Mouse (Mus musculus) CH12.LX (cell line): ENCODE data around the gene Scnn1g. TPM values are rescaled to one million over a fixed set of nuclear protein-coding genes. Genes with fewer than 3 reads are reported as not detected.

Experiments
- DNase-seq: peaks from one replicate; pipeline ENCODE4 v3.0.0-alpha.2; 2013; ENCODE audit errors: extremely low read depth
- H3K27ac ChIP-seq: 2 replicates; pipeline ENCODE4 v1.5.1; 2012; ENCODE audit warnings: low read depth, mild to moderate bottlenecking, control low read depth, moderate library complexity; ENCODE audit not compliant: insufficient read depth
- H3K27me3 ChIP-seq: replicated peaks from 2 replicates; pipeline ENCODE3; 2012; ENCODE audit warnings: inconsistent platforms
- H3K36me3 ChIP-seq, 2 experiments: replicated peaks in 1 of 2; 2 replicates each; pipeline versions ENCODE3 to v1.6.1; 2012; ENCODE audit warnings: inconsistent platforms in 1 of 2, low read length in 1 of 2, mild to moderate bottlenecking in 1 of 2, mixed read lengths in 1 of 2, moderate library complexity in 1 of 2; ENCODE audit not compliant: control insufficient read depth in 1 of 2, insufficient read depth in 1 of 2
- H3K4me1 ChIP-seq, 2 experiments: 2 replicates each; pipeline ENCODE4 v1.6.1; 2012; ENCODE audit warnings: inconsistent platforms in 1 of 2, moderate library complexity in 1 of 2; ENCODE audit not compliant: insufficient read depth in 2 of 2, control insufficient read depth in 1 of 2
- H3K4me2 ChIP-seq: 2 replicates; pipeline ENCODE4 v1.6.1; 2012; ENCODE audit warnings: low read depth, mild to moderate bottlenecking, control low read depth; ENCODE audit not compliant: poor library complexity, insufficient read depth, severe bottlenecking
- H3K4me3 ChIP-seq, 3 experiments: fragments of 150-350 bp in 1 of 3; sonication (generic) in 1 of 3; replicated peaks in 1 of 3; 2 replicates each; pipeline versions ENCODE3 to v1.5.1; 2011 to 2012; ENCODE audit warnings: low read depth in 2 of 3, low read length in 2 of 3, mild to moderate bottlenecking in 2 of 3, moderate library complexity in 2 of 3, control low read depth in 1 of 3, improper control_type of control experiment in 1 of 3, inconsistent platforms in 1 of 3, mixed read lengths in 1 of 3; ENCODE audit not compliant: poor library complexity in 1 of 3
- H3K79me2 ChIP-seq: replicated peaks from 2 replicates; pipeline ENCODE4 v1.6.1; 2012; ENCODE audit warnings: mild to moderate bottlenecking, moderate library complexity; ENCODE audit not compliant: control insufficient read depth, poor library complexity, insufficient read depth, severe bottlenecking; ENCODE audit errors: extremely low read depth
- H3K9ac ChIP-seq: 2 replicates; pipeline ENCODE4 v1.6.1; 2012; ENCODE audit warnings: low read depth, mild to moderate bottlenecking, control low read depth, moderate library complexity; ENCODE audit not compliant: insufficient read depth
- H3K9me3 ChIP-seq: replicated peaks from 2 replicates; pipeline ENCODE3; 2012; ENCODE audit warnings: low read length, inconsistent platforms, mixed read lengths
- CHD2 ChIP-seq: IDR thresholded peaks from 2 replicates; pipeline ENCODE4 v1.6.1; 2011; ENCODE audit warnings: low read length, improper control_type of control experiment
- ETS1 ChIP-seq: conservative IDR thresholded peaks from 2 replicates; pipeline ENCODE4 v1.6.1; 2012; ENCODE audit warnings: low read depth, mild to moderate bottlenecking, inconsistent platforms, low read length, improper control_type of control experiment, moderate library complexity
- HCFC1 ChIP-seq: IDR thresholded peaks from 2 replicates; pipeline ENCODE4 v1.6.1; 2012; ENCODE audit warnings: low read depth, mild to moderate bottlenecking, inconsistent platforms, low read length, improper control_type of control experiment
- IRF4 ChIP-seq: IDR thresholded peaks from 2 replicates; pipeline ENCODE4 v1.6.1; 2014; ENCODE audit warnings: low read depth, mild to moderate bottlenecking, inconsistent platforms, low read length, improper control_type of control experiment
- JUN ChIP-seq: IDR thresholded peaks from 2 replicates; pipeline ENCODE4 v1.6.1; 2011; ENCODE audit warnings: low read depth, mild to moderate bottlenecking, low read length, improper control_type of control experiment, moderate library complexity; ENCODE audit not compliant: insufficient read depth
- JUND ChIP-seq: conservative IDR thresholded peaks from 2 replicates; pipeline ENCODE4 v1.6.1; 2011; ENCODE audit warnings: low read depth, low read length, improper control_type of control experiment
- MAZ ChIP-seq: IDR thresholded peaks from 2 replicates; pipeline ENCODE4 v1.6.1; 2012; ENCODE audit warnings: low read depth, mild to moderate bottlenecking, inconsistent platforms, low read length, improper control_type of control experiment, moderate library complexity
- MEF2A ChIP-seq: IDR thresholded peaks from 2 replicates; pipeline ENCODE4 v1.6.1; 2014; ENCODE audit warnings: low read depth, mild to moderate bottlenecking, inconsistent platforms, low read length, improper control_type of control experiment, borderline replicate concordance
- MXI1 ChIP-seq: IDR thresholded peaks from 2 replicates; pipeline ENCODE4 v1.6.1; 2011; ENCODE audit warnings: mild to moderate bottlenecking, low read depth, low read length, improper control_type of control experiment
- NELFE ChIP-seq: IDR thresholded peaks from 2 replicates; pipeline ENCODE4 v1.6.1; 2011; ENCODE audit warnings: low read depth, low read length, improper control_type of control experiment
- NRF1 ChIP-seq: IDR thresholded peaks from 2 replicates; pipeline ENCODE4 v1.6.1; 2014; ENCODE audit warnings: low read depth, mild to moderate bottlenecking, inconsistent platforms, low read length, improper control_type of control experiment, moderate library complexity
- POLR2A ChIP-seq: IDR thresholded peaks from 2 replicates; pipeline ENCODE4 v1.6.1; 2011; ENCODE audit warnings: low read depth, mild to moderate bottlenecking, improper control_type of control experiment, low read length
- RAD21 ChIP-seq: IDR thresholded peaks from 2 replicates; pipeline ENCODE4 v1.6.1; 2011; ENCODE audit warnings: low read depth, mild to moderate bottlenecking, low read length, improper control_type of control experiment, moderate library complexity
- RCOR1 ChIP-seq: conservative IDR thresholded peaks from 2 replicates; pipeline ENCODE4 v1.6.1; 2012; ENCODE audit warnings: low read depth, mild to moderate bottlenecking, inconsistent platforms, low read length, improper control_type of control experiment
- SIN3A ChIP-seq: IDR thresholded peaks from 2 replicates; pipeline ENCODE4 v1.6.1; 2012; ENCODE audit warnings: low read length, improper control_type of control experiment, inconsistent platforms
- SMC3 ChIP-seq: IDR thresholded peaks from 2 replicates; pipeline ENCODE4 v1.6.1; 2011; ENCODE audit warnings: low read depth, low read length, improper control_type of control experiment
- TBP ChIP-seq: conservative IDR thresholded peaks from 2 replicates; pipeline ENCODE4 v1.6.1; 2011; ENCODE audit warnings: low read depth, low read length, improper control_type of control experiment
- ZKSCAN1 ChIP-seq: IDR thresholded peaks from 2 replicates; pipeline ENCODE4 v1.6.1; 2012; ENCODE audit warnings: low read depth, inconsistent platforms, low read length, improper control_type of control experiment, borderline replicate concordance
- ZNF384 ChIP-seq: IDR thresholded peaks from 2 replicates; pipeline ENCODE4 v1.6.1; 2012; ENCODE audit warnings: low read depth, low read length, improper control_type of control experiment, inconsistent platforms
- dilution Hi-C: fragments of 300-500 bp; cut with MboI; formaldehyde crosslinking; loops from 2 replicates; pipeline ENCODE4 v1.14.3; 2020; ENCODE audit warnings: low sequenced_read_pairs; ENCODE audit not compliant: extremely low pct_unique_long_range_greater_than_20kb, extremely low pct_ligation_motif_present
- in situ Hi-C: fragments of 300-500 bp; cut with MboI; formaldehyde crosslinking; loops from 3 replicates; pipeline ENCODE4 v1.14.3; 2019; ENCODE audit warnings: low sequenced_read_pairs, low pct_ligation_motif_present, low pct_unique_long_range_greater_than_20kb, mixed read lengths
- polyA plus RNA-seq: library from polyadenylated mRNA; unstranded; fragments of >175 nt; gene quantifications from 2 replicates; pipeline ENCODE4 v1.2.1, GENCODE M21; 2012; ENCODE audit warnings: low read depth; ENCODE audit not compliant: insufficient read length
- total RNA-seq, 2 experiments: library from RNA; depleted of rRNA; stranded (reverse); fragments of 300-350 nt in 1 of 2; fragments of >200 nt in 1 of 2; gene quantifications; 2 replicates each; pipeline ENCODE4 v1.2.3; 2012 to 2014

The Scnn1g gene
- total and polyA plus RNA-seq, 3 experiments: not detected

GRCm38 (mm10) chr7:121697170-121697569, 37.1 kb upstream of the Scnn1g start:
- in situ Hi-C loops (no loop called here), dilution Hi-C loops (no loop called here)
- Histone ChIP-seq H3K4me3 (no peak overlapping the region), H3K9ac (no peak overlapping the region), H3K4me2 (no peak overlapping the region), H3K79me2 (peaks cover 6% of the 10 kb centered on the region), H3K36me3 (peaks cover 0 to 37% of the 10 kb centered on the region in 2 experiments), H3K9me3 (no peaks in the 10 kb centered on the region), H3K27ac (no peak overlapping the region), H3K27me3 (no peaks in the 10 kb centered on the region), H3K4me1 (peaks cover 2 to 47% of the 10 kb centered on the region in 2 experiments; a peak in 2 of 4 replicates)
- no peak for TF ChIP-seq MEF2A
- no peak for TF ChIP-seq CHD2
- no peak for TF ChIP-seq RAD21
- TF ChIP-seq NRF1: no peak
- TF ChIP-seq SMC3: no peak
- no peak for TF ChIP-seq SIN3A
- no peak for TF ChIP-seq TBP
- no peak for TF ChIP-seq ZKSCAN1
- no peak for TF ChIP-seq HCFC1
- no peak for TF ChIP-seq NELFE
- no peak for TF ChIP-seq MAZ
- TF ChIP-seq POLR2A: no peak
- no peak for TF ChIP-seq ETS1
- no peak for TF ChIP-seq IRF4
- no peak for TF ChIP-seq JUN
- DNase-seq: no peak

DNA sequence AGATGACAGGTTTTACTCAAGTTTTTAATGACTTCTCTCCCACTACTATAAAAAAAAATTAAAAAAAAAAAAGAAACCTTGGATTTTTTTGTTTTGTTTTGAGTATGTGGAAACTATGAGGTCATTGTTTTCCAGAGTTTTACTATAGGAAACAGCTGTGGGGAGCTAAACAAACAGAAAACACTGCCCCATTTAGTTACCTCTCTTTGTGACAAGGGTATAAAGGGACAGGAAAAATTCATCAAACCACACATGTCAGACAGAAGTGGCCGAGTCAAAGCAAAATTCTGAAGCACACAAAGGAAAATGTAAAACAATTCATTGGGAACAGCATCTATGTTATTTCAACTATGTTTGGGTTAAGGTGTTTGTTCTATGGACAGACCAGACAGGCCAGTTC, 36.7 kb upstream of the Scnn1g start:
- H3K79me2 ChIP-seq: peaks cover 6% of the 10 kb centered on the region
- H3K9ac ChIP-seq: no peak overlapping the region
- TF ChIP-seq JUND: no peak
- no peak for TF ChIP-seq MXI1
- TF ChIP-seq ZNF384: peak; percentile 29; the same call in 1 of the 2 replicates
- TF ChIP-seq RCOR1: no peak
- no peaks in the 10 kb centered on the region for H3K27me3 ChIP-seq
- H3K4me3 ChIP-seq: no peak overlapping the region
- no peak overlapping the region for H3K27ac ChIP-seq
- H3K4me1 ChIP-seq: peaks cover 3 to 51% of the 10 kb centered on the region in 2 experiments; a peak in 2 of 4 replicates
- in situ Hi-C loops: no loop called here
- peaks cover 0 to 41% of the 10 kb centered on the region in 2 experiments for H3K36me3 ChIP-seq
- DNase-seq: no peak
- H3K4me2 ChIP-seq: no peak overlapping the region
- dilution Hi-C loops: no loop called here
- no peaks in the 10 kb centered on the region for H3K9me3 ChIP-seq
